Mouse (Mus musculus): ENCODE results near the gene Rnls. TPM values are rescaled to one million over a fixed set of nuclear protein-coding genes. Genes with fewer than 3 reads are reported as not detected.

The Rnls gene
- polyA plus RNA-seq, 1 experiment from 2014 or later = 7.4 TPM

- H3K4me3 ChIP-seq (ENCODE audit: low read depth, low read length) = no peak overlapping the region
- H3K9ac ChIP-seq (replicated peaks; ENCODE audit: low read depth, low read length) = no peak overlapping the region
- WGBS = 84% methylated on average over 1 of the region's 1 CpGs
- H3K27me3 ChIP-seq (ENCODE audit: control insufficient read depth, insufficient read depth, low read length) = no peaks in the 10 kb centered on the region
- no peaks in the 10 kb centered on the region for H3K36me3 ChIP-seq (ENCODE audit: control insufficient read depth, insufficient read depth, low read length)
- no peak overlapping the region for H3K27ac ChIP-seq (ENCODE audit: low read length)
- no peak for ATAC-seq (ENCODE audit: insufficient number of reproducible peaks, insufficient read depth, low FRiP score, low read depth)
- 0 out of 2 replicates have a peak, but pooled peaks cover 3% of the 10 kb centered on the region for H3K4me1 ChIP-seq (ENCODE audit: control insufficient read depth, insufficient read depth, low read length)
- H3K9me3 ChIP-seq (ENCODE audit: control insufficient read depth, low read depth, low read length) = no peaks in the 10 kb centered on the region
- no peak overlapping the region for H3K4me2 ChIP-seq (replicated peaks; ENCODE audit: low read depth, low read length)
These were observed 230.2 kb downstream of the Rnls start for GRCm38 (mm10) chr19:33161903-33162302.

DNA sequence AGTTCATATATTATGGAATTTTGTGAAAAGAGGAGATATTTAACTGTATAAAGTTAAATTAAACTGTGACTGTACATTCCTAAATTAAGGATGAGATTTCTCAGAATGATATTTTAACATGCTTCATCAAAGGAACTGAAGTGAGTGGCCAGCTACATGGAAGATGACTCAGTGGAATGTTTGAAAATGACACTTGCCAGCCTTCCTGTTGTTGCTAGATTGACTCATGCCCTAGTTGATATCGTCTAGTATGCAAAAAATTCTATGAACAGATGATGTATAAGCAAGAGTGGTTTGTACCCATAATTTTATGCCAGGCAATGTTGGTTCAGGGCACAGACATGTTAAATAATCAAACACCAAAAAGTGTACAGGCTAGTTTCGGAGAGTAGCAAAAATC, 232.2 kb downstream of the Rnls start:
- 85% methylated on average over 2 of the region's 2 CpGs for WGBS

GRCm38 (mm10) chr19:33159192-33159591, 232.9 kb downstream of the Rnls start:
- WGBS = 86% methylated on average over 1 of the region's 1 CpGs
- Histone ChIP-seq H3K27ac (ENCODE audit: low read length) (no peak overlapping the region), H3K36me3 (ENCODE audit: control insufficient read depth, insufficient read depth, low read length) (no peaks in the 10 kb centered on the region), H3K27me3 (ENCODE audit: control insufficient read depth, insufficient read depth, low read length) (no peaks in the 10 kb centered on the region), H3K9ac (replicated peaks; ENCODE audit: low read depth, low read length) (no peak overlapping the region), H3K4me2 (replicated peaks; ENCODE audit: low read depth, low read length) (no peak overlapping the region), H3K9me3 (ENCODE audit: control insufficient read depth, low read depth, low read length) (no peaks in the 10 kb centered on the region), H3K4me3 (ENCODE audit: low read depth, low read length) (no peak overlapping the region), H3K4me1 (ENCODE audit: control insufficient read depth, insufficient read depth, low read length) (no peaks in the 10 kb centered on the region)
- ATAC-seq (ENCODE audit: insufficient number of reproducible peaks, insufficient read depth, low FRiP score, low read depth) = no peak

More for the DNA sequence above, 232.2 kb downstream of the Rnls start:
- H3K36me3 ChIP-seq (ENCODE audit: control insufficient read depth, insufficient read depth, low read length) = no peaks in the 10 kb centered on the region
- no peak overlapping the region for H3K4me3 ChIP-seq (ENCODE audit: low read depth, low read length)
- no peaks in the 10 kb centered on the region for H3K27me3 ChIP-seq (ENCODE audit: control insufficient read depth, insufficient read depth, low read length)
- no peaks in the 10 kb centered on the region for H3K9me3 ChIP-seq (ENCODE audit: control insufficient read depth, low read depth, low read length)
- no peak overlapping the region for H3K4me2 ChIP-seq (replicated peaks; ENCODE audit: low read depth, low read length)
- H3K9ac ChIP-seq (replicated peaks; ENCODE audit: low read depth, low read length) = no peak overlapping the region
- no peak for ATAC-seq (ENCODE audit: insufficient number of reproducible peaks, insufficient read depth, low FRiP score, low read depth)
- no peak overlapping the region for H3K27ac ChIP-seq (ENCODE audit: low read length)
- no peaks in the 10 kb centered on the region for H3K4me1 ChIP-seq (ENCODE audit: control insufficient read depth, insufficient read depth, low read length)

- H3K27me3 ChIP-seq (ENCODE audit: control insufficient read depth, insufficient read depth, low read length) = no peaks in the 10 kb centered on the region
- H3K9ac ChIP-seq (replicated peaks; ENCODE audit: low read depth, low read length) = no peak overlapping the region
- no peak overlapping the region for H3K27ac ChIP-seq (ENCODE audit: low read length)
- ATAC-seq (ENCODE audit: insufficient number of reproducible peaks, insufficient read depth, low FRiP score, low read depth) = no peak
- no peaks in the 10 kb centered on the region for H3K9me3 ChIP-seq (ENCODE audit: control insufficient read depth, low read depth, low read length)
- no peak overlapping the region for H3K4me2 ChIP-seq (replicated peaks; ENCODE audit: low read depth, low read length)
- no peaks in the 10 kb centered on the region for H3K36me3 ChIP-seq (ENCODE audit: control insufficient read depth, insufficient read depth, low read length)
- no peaks in the 10 kb centered on the region for H3K4me1 ChIP-seq (ENCODE audit: control insufficient read depth, insufficient read depth, low read length)
- no peak overlapping the region for H3K4me3 ChIP-seq (ENCODE audit: low read depth, low read length)
- 83% methylated on average over 2 of the region's 2 CpGs for WGBS
These were observed 233.9 kb downstream of the Rnls start for GRCm38 (mm10) chr19:33158234-33158633.

DNA sequence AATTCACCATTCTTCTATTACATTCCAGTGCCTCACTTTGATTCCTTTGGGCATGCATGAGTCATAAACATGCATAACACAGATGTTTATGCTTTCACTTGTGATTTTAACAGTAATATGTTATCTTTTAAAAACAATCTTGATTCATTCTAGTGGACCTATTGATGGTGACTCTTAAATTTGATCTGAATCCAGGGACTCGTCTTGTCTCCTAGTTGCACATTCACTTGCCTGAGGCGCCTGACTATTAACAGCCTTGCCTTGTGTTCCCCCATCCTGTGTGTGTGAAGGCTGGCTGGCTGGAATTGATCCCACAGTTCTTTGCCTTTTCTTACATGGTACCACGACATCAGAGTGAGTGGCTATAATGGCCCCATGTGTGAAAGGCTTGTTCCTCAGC, 243.7 kb downstream of the Rnls start:
- Histone ChIP-seq H3K36me3 (ENCODE audit: control insufficient read depth, insufficient read depth, low read length) (no peaks in the 10 kb centered on the region), H3K9me3 (ENCODE audit: control insufficient read depth, low read depth, low read length) (no peaks in the 10 kb centered on the region), H3K4me3 (ENCODE audit: low read depth, low read length) (no peak overlapping the region), H3K27me3 (ENCODE audit: control insufficient read depth, insufficient read depth, low read length) (no peaks in the 10 kb centered on the region), H3K4me2 (replicated peaks; ENCODE audit: low read depth, low read length) (no peak overlapping the region), H3K4me1 (ENCODE audit: control insufficient read depth, insufficient read depth, low read length) (no peaks in the 10 kb centered on the region), H3K9ac (replicated peaks; ENCODE audit: low read depth, low read length) (no peak overlapping the region), H3K27ac (ENCODE audit: low read length) (no peak overlapping the region)
- WGBS = 81% methylated on average over 3 of the region's 3 CpGs
- ATAC-seq (ENCODE audit: insufficient number of reproducible peaks, insufficient read depth, low FRiP score, low read depth) = no peak

DNA sequence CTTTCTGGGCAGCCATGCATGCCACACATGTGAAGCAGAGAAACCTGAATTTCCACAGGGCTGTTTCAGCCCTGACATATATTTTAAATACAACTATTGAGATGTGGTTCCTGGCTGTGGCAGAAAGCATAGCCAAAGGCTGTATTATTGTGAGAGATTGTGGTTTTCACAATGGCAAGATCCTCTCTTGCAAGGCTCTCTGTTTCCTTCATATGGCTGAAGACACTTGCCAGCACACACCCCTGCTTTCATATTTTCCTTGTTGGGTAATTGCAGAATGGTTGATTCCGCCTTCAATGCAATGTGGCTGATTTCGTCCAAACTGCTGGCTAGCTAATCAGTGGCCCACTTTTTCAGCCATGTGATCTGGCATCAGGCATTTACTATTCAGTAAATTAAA, 248.9 kb downstream of the Rnls start:
- Histone ChIP-seq H3K27ac (ENCODE audit: low read length) (no peak overlapping the region), H3K9ac (replicated peaks; ENCODE audit: low read depth, low read length) (no peak overlapping the region), H3K36me3 (ENCODE audit: control insufficient read depth, insufficient read depth, low read length) (no peaks in the 10 kb centered on the region), H3K4me3 (ENCODE audit: low read depth, low read length) (no peak overlapping the region), H3K4me1 (ENCODE audit: control insufficient read depth, insufficient read depth, low read length) (no peaks in the 10 kb centered on the region), H3K9me3 (ENCODE audit: control insufficient read depth, low read depth, low read length) (no peaks in the 10 kb centered on the region), H3K4me2 (replicated peaks; ENCODE audit: low read depth, low read length) (no peak overlapping the region), H3K27me3 (ENCODE audit: control insufficient read depth, insufficient read depth, low read length) (no peaks in the 10 kb centered on the region)
- no peak for ATAC-seq (ENCODE audit: insufficient number of reproducible peaks, insufficient read depth, low FRiP score, low read depth)
- WGBS = 91% methylated on average over 2 of the region's 2 CpGs

GRCm38 (mm10) chr19:33137316-33137715, 254.8 kb downstream of the Rnls start:
- Histone ChIP-seq H3K9me3 (ENCODE audit: control insufficient read depth, low read depth, low read length) (no peaks in the 10 kb centered on the region), H3K4me1 (ENCODE audit: control insufficient read depth, insufficient read depth, low read length) (no peaks in the 10 kb centered on the region), H3K4me3 (ENCODE audit: low read depth, low read length) (no peak overlapping the region), H3K27ac (ENCODE audit: low read length) (no peak overlapping the region), H3K9ac (replicated peaks; ENCODE audit: low read depth, low read length) (no peak overlapping the region), H3K27me3 (ENCODE audit: control insufficient read depth, insufficient read depth, low read length) (no peaks in the 10 kb centered on the region), H3K36me3 (ENCODE audit: control insufficient read depth, insufficient read depth, low read length) (no peaks in the 10 kb centered on the region), H3K4me2 (replicated peaks; ENCODE audit: low read depth, low read length) (no peak overlapping the region)
- WGBS = 81% methylated on average over 5 of the region's 5 CpGs
- no peak for ATAC-seq (ENCODE audit: insufficient number of reproducible peaks, insufficient read depth, low FRiP score, low read depth)

GRCm38 (mm10) chr19:33122611-33123226, 269.4 kb downstream of the Rnls start:
- Histone ChIP-seq H3K4me1 (ENCODE audit: control insufficient read depth, insufficient read depth, low read length) (no peaks in the 10 kb centered on the region), H3K27me3 (ENCODE audit: control insufficient read depth, insufficient read depth, low read length) (no peaks in the 10 kb centered on the region), H3K36me3 (ENCODE audit: control insufficient read depth, insufficient read depth, low read length) (no peaks in the 10 kb centered on the region), H3K4me2 (replicated peaks; ENCODE audit: low read depth, low read length) (no peak overlapping the region), H3K9me3 (ENCODE audit: control insufficient read depth, low read depth, low read length) (no peaks in the 10 kb centered on the region), H3K4me3 (ENCODE audit: low read depth, low read length) (no peak overlapping the region), H3K9ac (replicated peaks; ENCODE audit: low read depth, low read length) (no peak overlapping the region), H3K27ac (ENCODE audit: low read length) (no peak overlapping the region)
- ATAC-seq (ENCODE audit: insufficient number of reproducible peaks, insufficient read depth, low FRiP score, low read depth) = no peak
- 88% methylated on average over 6 of the region's 6 CpGs for WGBS

DNA sequence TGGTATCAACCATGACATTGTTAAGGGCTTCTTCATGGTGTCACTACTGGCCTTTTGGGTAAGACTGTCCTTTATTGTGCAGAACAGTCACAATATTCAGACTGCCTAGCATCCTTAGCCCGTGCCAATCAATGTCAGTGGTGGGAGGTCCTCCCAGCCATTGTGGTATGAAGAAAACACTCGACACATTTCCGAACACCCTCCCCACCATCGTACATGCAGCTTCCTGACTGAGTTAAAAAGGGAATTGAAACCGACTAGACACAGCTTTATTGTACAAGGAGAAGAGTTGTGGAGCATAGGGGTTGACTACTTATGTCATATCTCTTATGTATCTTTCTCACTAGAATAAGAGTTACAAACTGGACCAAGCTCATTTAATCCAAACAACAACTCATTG, 272.1 kb downstream of the Rnls start:
- no peak overlapping the region for H3K4me2 ChIP-seq (replicated peaks; ENCODE audit: low read depth, low read length)
- no peaks in the 10 kb centered on the region for H3K4me1 ChIP-seq (ENCODE audit: control insufficient read depth, insufficient read depth, low read length)
- no peaks in the 10 kb centered on the region for H3K36me3 ChIP-seq (ENCODE audit: control insufficient read depth, insufficient read depth, low read length)
- 81% methylated on average over 5 of the region's 5 CpGs for WGBS
- no peak overlapping the region for H3K4me3 ChIP-seq (ENCODE audit: low read depth, low read length)
- H3K27ac ChIP-seq (ENCODE audit: low read length) = no peak overlapping the region
- H3K9ac ChIP-seq (replicated peaks; ENCODE audit: low read depth, low read length) = no peak overlapping the region
- no peak for ATAC-seq (ENCODE audit: insufficient number of reproducible peaks, insufficient read depth, low FRiP score, low read depth)
- H3K9me3 ChIP-seq (ENCODE audit: control insufficient read depth, low read depth, low read length) = no peaks in the 10 kb centered on the region
- no peaks in the 10 kb centered on the region for H3K27me3 ChIP-seq (ENCODE audit: control insufficient read depth, insufficient read depth, low read length)
